Mouse (Mus musculus) heart, adult 2 months (tissue): ENCODE results near the gene Krt81. TPM values are rescaled to one million over a fixed set of nuclear protein-coding genes. Genes with fewer than 3 reads are reported as not detected.

Experiments used
- DNase-seq, 2 experiments: peaks; one replicate each; pipeline ENCODE4 v3.0.0; 2021
- H3K27ac ChIP-seq: fragments of 200-600 bp; 2 replicates; pipeline ENCODE4 v1.8.1; 2022
- H3K27me3 ChIP-seq: fragments of 200-500 bp; 2 replicates; pipeline ENCODE4 v1.6.1; 2012; ENCODE audit warnings: mild to moderate bottlenecking, low read length, inconsistent platforms, mixed read lengths; ENCODE audit not compliant: control insufficient read depth, insufficient read depth
- H3K36me3 ChIP-seq: fragments of 200-500 bp; 2 replicates; pipeline ENCODE4 v1.6.1; 2012; ENCODE audit warnings: low read length, inconsistent platforms; ENCODE audit not compliant: control insufficient read depth, insufficient read depth
- H3K4me1 ChIP-seq: fragments of 200-500 bp; 2 replicates; pipeline ENCODE4 v1.6.1; 2011; ENCODE audit warnings: low read length; ENCODE audit not compliant: control insufficient read depth, insufficient read depth
- H3K4me3 ChIP-seq: fragments of 200-600 bp; 2 replicates; pipeline ENCODE4 v1.8.1; 2022
- H3K79me2 ChIP-seq: fragments of 200-500 bp; replicated peaks from 2 replicates; pipeline ENCODE4 v1.6.1; 2012; ENCODE audit warnings: mild to moderate bottlenecking, inconsistent platforms, low read length, moderate library complexity, mixed read lengths; ENCODE audit not compliant: control insufficient read depth, insufficient read depth
- H3K9ac ChIP-seq: fragments of 200-500 bp; 2 replicates; pipeline ENCODE4 v1.6.1; 2012; ENCODE audit warnings: low read depth, mild to moderate bottlenecking, control low read depth, inconsistent platforms, low read length, mixed read lengths
- CTCF ChIP-seq: fragments of 200-600 bp; IDR thresholded peaks from 2 replicates; pipeline ENCODE4 v1.8.1; 2022; ENCODE audit warnings: antibody characterized with exemption, mild to moderate bottlenecking, moderate library complexity
- EP300 ChIP-seq: fragments of 200-500 bp; IDR thresholded peaks from 2 replicates; pipeline ENCODE4 v1.6.1; 2011; ENCODE audit warnings: low read depth, low read length, control low read depth; ENCODE audit not compliant: insufficient read depth
- POLR2A ChIP-seq: fragments of 200-500 bp; IDR thresholded peaks from 2 replicates; pipeline ENCODE4 v1.6.1; 2011; ENCODE audit warnings: mild to moderate bottlenecking, low read depth, low read length, control low read depth; ENCODE audit not compliant: insufficient read depth
- WGBS: fragments of 180-500 bp; shearing (Covaris S2); methylation state at CpG from one replicate; pipeline ENCODE4 v1.1.7; 2018; 5-methylcytosine and 5-hydroxymethylcytosine counted together
- intact Hi-C: fragments of 180-260 bp; cut with DNase I; formaldehyde crosslinking; loops from one replicate; pipeline ENCODE4 v1.15.1; 2025
- long read RNA-seq: library from polyadenylated mRNA; stranded (forward); transcript quantifications from one replicate; pipeline ENCODE4 v2.0.0, GENCODE M21; 2021
- polyA plus RNA-seq: library from polyadenylated mRNA; depleted of rRNA; stranded (reverse); fragments of >200 nt; gene quantifications from 2 replicates; pipeline ENCODE4 v1.2.3, GENCODE M21; 2012; rRNA removed
- total RNA-seq, 2 experiments: library from RNA; stranded (reverse); gene quantifications; 2 replicates each; pipeline ENCODE4 v1.2.3; 2021

Gene Krt81
- total RNA-seq (not detected), polyA plus RNA-seq (not detected in 2 replicates)
- long read RNA-seq = 0 reads

DNA sequence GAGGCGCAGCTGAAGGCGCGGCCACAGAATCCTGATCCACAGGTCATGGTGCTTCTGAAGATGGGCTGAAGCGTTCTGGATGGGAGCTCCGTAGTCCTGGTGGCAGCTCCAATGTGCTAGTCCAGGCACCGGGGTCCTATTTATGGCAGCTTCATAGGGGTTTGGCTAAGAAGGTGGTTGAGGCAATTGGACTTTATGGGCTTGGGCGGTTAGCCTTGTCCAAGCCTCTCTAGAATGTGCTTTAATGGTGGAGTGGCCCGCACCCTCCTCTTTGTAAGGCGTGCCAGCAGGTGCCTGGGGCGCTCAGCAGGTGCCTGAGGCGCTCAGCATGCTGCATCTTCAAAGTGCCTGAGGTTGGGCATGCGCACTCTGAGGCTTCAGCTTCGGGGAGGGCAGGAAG lies at the start of gene Krt81:
Krt81 (minus strand) TSS at position 101 of the 400 bp plus-strand sequence.
- H3K27me3 ChIP-seq = no peaks in the 10 kb centered on the region
- H3K9ac ChIP-seq = no peak within 1 kb of the TSS
- no peaks in the 10 kb centered on the region for H3K4me1 ChIP-seq
- H3K36me3 ChIP-seq = no peaks in the 10 kb centered on the region
- no peak within 1 kb of the TSS for H3K27ac ChIP-seq
- intact Hi-C loops = no loop called here
- no peak within 1 kb of the TSS for H3K4me3 ChIP-seq
- TF ChIP-seq EP300 = no peak
- no peak for TF ChIP-seq CTCF
- TF ChIP-seq POLR2A = no peak
- no peak for DNase-seq
- WGBS = 78% methylated on average over 13 of the region's 13 CpGs
- no peaks in the 10 kb centered on the region for H3K79me2 ChIP-seq

DNA sequence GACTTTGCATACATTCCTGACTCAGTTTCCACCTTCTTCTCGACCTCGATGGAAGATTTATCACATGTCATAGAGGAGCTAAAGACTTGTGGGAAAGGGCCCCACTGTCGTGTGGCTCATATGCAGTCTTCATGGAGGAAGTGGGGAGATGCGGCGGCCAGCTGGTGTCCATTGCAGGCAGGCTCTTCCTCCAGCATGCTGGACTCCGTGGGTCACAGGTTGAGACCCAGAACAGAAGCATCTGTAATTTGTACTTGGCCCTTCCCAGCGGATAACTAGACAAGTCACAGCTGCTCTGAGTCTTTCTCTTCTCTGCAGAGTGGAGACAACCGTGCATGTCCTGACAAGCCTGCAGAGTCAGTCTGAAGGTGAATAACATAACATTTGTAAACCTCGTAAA lies 44.7 kb upstream of the Krt81 start:
- no peaks in the 10 kb centered on the region for H3K79me2 ChIP-seq
- no peaks in the 10 kb centered on the region for H3K27me3 ChIP-seq
- H3K4me1 ChIP-seq = no peaks in the 10 kb centered on the region
- DNase-seq = no peak
- no peak for TF ChIP-seq POLR2A
- TF ChIP-seq CTCF = no peak
- no peak for TF ChIP-seq EP300
- no peaks in the 10 kb centered on the region for H3K36me3 ChIP-seq
- H3K27ac ChIP-seq = no peak overlapping the region
- intact Hi-C loops = no loop called here
- H3K4me3 ChIP-seq = no peak overlapping the region
- no peak overlapping the region for H3K9ac ChIP-seq
- WGBS = 75% methylated on average over 9 of the region's 9 CpGs

DNA sequence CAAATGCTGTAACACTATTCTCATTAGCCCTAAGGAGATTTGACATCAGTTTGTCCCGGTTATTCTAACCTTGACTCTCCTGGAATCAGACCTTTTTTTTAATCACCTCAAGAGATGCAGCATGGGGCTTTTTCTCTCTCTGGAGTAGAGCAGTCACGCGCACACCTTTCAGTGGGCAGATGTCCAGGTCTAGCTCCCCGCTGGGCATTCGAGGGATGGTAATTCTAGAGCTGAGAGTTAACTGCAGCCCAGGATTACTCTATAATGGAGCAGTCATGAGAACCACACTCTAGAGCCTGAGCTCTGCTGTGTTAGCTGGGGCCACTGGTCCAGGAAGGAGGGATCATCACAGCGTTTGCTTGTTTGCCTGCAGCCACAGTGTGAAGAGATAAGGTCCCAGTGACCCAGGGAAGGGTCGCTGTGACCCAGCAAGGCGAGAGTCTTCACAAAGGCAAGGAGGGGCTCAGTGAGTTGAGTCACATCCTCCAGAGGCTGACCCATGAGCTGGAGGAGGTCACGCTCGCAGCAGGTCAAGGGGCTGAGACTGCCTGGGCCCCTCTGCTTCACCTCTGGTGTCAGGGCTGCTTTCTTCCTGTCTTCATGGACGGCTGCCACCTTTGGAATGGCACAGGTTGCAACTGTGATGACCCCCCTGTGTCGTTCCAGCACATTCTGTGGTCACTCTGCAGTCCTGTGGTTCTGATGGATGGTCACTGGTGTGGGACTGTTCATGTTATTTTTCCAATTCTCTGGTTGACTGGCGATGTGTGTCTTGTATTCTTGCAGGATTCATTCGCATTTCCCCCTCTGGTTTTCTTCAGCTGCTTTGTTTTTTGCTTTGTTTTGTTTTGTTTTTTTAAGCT lies 43.6 kb upstream of the Krt81 start:
- DNase-seq = no peak
- Histone ChIP-seq H3K9ac (no peak overlapping the region), H3K4me1 (no peaks in the 10 kb centered on the region), H3K27me3 (no peaks in the 10 kb centered on the region), H3K36me3 (no peaks in the 10 kb centered on the region), H3K4me3 (no peak overlapping the region), H3K79me2 (no peaks in the 10 kb centered on the region), H3K27ac (no peak overlapping the region)
- TF ChIP-seq POLR2A (no peak), CTCF (no peak), EP300 (no peak)
- intact Hi-C loops = no loop called here
- 37% methylated on average over 14 of the region's 14 CpGs for WGBS

DNA sequence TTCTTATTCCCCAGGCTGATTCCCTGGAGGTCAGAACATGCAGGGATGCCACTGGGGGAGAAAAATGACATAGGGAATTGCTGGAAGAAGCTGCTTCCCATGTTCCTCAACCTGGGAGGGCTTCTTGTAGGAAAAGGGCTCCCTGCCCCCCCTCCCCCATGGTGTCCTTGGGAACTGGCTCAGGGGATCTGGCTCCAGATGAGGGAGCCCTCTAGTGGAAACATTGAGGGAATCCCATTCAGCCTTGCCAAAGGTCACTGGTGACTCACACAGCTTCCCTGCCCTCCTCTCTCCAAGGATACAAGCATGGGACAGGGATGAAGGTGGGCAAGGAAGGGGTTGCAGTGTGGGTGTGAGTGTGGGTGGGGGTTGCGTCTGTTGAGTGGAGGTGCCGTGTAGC lies 33.6 kb upstream of the Krt81 start:
- H3K27me3 ChIP-seq = no peaks in the 10 kb centered on the region
- no peaks in the 10 kb centered on the region for H3K4me1 ChIP-seq
- 78% methylated on average over 2 of the region's 2 CpGs for WGBS
- H3K4me3 ChIP-seq = no peak overlapping the region
- DNase-seq = peak; percentile 28 to 40
- H3K36me3 ChIP-seq = no peaks in the 10 kb centered on the region
- no peaks in the 10 kb centered on the region for H3K79me2 ChIP-seq
- intact Hi-C loops = loop anchor here (2.0 kb wide), 1 partner anchor 158 kb away; no protein-coding TSS in a partner anchor
- H3K9ac ChIP-seq = no peak overlapping the region
- TF ChIP-seq CTCF (peak; percentile 64), POLR2A (no peak), EP300 (0 out of 2 replicates have a peak, but pooled peaks have one; percentile 26)
- H3K27ac ChIP-seq = no peak overlapping the region

DNA sequence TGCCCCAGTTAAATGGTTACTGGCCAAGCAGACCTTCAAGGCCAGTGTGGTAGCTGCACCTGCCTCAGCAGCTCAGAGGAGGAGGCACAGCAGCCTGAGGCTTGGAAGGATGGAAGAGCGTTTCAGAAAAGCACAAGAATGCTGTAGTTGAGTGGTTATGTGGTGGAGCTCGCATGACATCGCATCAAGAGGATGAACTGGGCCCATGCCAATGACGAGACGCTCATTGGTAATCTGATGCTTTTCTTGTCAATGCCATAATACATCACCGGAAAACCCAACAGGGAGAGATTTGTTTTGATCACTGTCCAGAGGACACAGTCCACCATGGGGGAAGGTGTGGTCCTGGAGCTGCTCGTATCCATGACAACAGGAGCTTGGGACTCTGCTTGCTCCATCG lies 31.7 kb upstream of the Krt81 start:
- 82% methylated on average over 8 of the region's 8 CpGs for WGBS
- H3K9ac ChIP-seq = no peak overlapping the region
- no peak for DNase-seq
- TF ChIP-seq POLR2A (no peak), CTCF (no peak), EP300 (no peak)
- no peaks in the 10 kb centered on the region for H3K79me2 ChIP-seq
- no peaks in the 10 kb centered on the region for H3K36me3 ChIP-seq
- H3K4me3 ChIP-seq = no peak overlapping the region
- no peak overlapping the region for H3K27ac ChIP-seq
- no peaks in the 10 kb centered on the region for H3K4me1 ChIP-seq
- no peaks in the 10 kb centered on the region for H3K27me3 ChIP-seq
- intact Hi-C loops = no loop called here

DNA sequence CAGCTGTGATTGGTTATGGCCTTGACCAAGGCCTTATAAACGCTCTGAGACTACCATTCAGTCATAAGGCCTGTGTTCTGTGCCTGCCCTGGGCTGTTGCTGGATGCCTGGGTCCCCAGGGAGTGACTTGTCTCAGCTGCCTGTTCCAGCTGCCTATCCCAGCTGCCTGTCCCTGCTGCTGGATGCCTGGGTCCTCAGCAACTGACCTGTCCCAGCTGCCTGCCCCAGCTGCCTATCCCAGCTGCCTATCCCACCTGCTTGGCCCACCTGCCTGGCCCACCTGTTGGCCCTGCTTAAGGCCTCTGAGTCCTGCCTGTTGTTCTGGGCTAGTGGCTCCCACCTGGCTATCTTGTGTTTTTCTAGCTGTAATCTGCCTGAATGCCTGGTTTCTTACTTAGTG lies 30.7 kb upstream of the Krt81 start:
- Histone ChIP-seq H3K36me3 (no peaks in the 10 kb centered on the region), H3K79me2 (no peaks in the 10 kb centered on the region), H3K9ac (no peak overlapping the region), H3K27me3 (no peaks in the 10 kb centered on the region), H3K4me1 (no peaks in the 10 kb centered on the region), H3K27ac (no peak overlapping the region), H3K4me3 (no peak overlapping the region)
- no peak for DNase-seq
- intact Hi-C loops = no loop called here
- WGBS = 72% methylated on average over 1 of the region's 1 CpGs
- TF ChIP-seq CTCF (no peak), POLR2A (no peak), EP300 (no peak)
